Mouse (Mus musculus): Measurements from ENCODE around the gene Vps45. TPM values are rescaled to one million over a fixed set of nuclear protein-coding genes. Genes with fewer than 3 reads are reported as not detected.
A peak's percentile ranks its signal among the peaks of the same experiment; 100 is the strongest.

Gene Vps45
- 31.7 and 39.6 TPM in 2 replicates for polyA plus RNA-seq (2015; fragmentation: Nextera tagmentation; extraction: Ambion mirVana)

- peak within 1 kb of the TSS; percentile 93 for H3K4me2 ChIP-seq (ENCODE audit: low read depth, low read length)
- peak within 1 kb of the TSS; percentile 82 for H3K9ac ChIP-seq (ENCODE audit: low read length)
- peak; percentile 82 for ATAC-seq (ENCODE audit: insufficient read depth, low FRiP score)
- peak within 1 kb of the TSS; percentile 92 for H3K27ac ChIP-seq (ENCODE audit: low read length)
- H3K36me3 ChIP-seq (ENCODE audit: control insufficient read depth, insufficient read depth, low read length), result no peaks in the 10 kb centered on the region
- H3K4me1 ChIP-seq (ENCODE audit: control insufficient read depth, insufficient read depth, low read length), result no peaks in the 10 kb centered on the region
- peak within 1 kb of the TSS; percentile 83 for H3K4me3 ChIP-seq (replicated peaks; ENCODE audit: low read length)
- WGBS, result 1% methylated on average over 18 of the region's 18 CpGs
- no peaks in the 10 kb centered on the region for H3K9me3 ChIP-seq (replicated peaks; ENCODE audit: control insufficient read depth, low read length)
- no peaks in the 10 kb centered on the region for H3K27me3 ChIP-seq (ENCODE audit: control insufficient read depth, insufficient read depth, low read length)
Observed at GRCm38 (mm10) chr3:96058231-96058896, at the start of gene Vps45. TSS of gene Vps45 (minus strand) at chr3:96058466.

GRCm38 (mm10) chr3:96106151-96106550 lies 47.9 kb upstream of the Vps45 start:
- no peak for ATAC-seq (ENCODE audit: insufficient read depth, low FRiP score)
- Histone ChIP-seq H3K4me2 (ENCODE audit: low read depth, low read length) (peak overlapping the region; percentile 84; the same call in 1 of the 2 replicates), H3K36me3 (ENCODE audit: control insufficient read depth, insufficient read depth, low read length) (no peaks in the 10 kb centered on the region), H3K27ac (ENCODE audit: low read length) (no peak overlapping the region), H3K9me3 (replicated peaks; ENCODE audit: control insufficient read depth, low read length) (no peaks in the 10 kb centered on the region), H3K9ac (ENCODE audit: low read length) (no peak overlapping the region), H3K4me3 (replicated peaks; ENCODE audit: low read length) (no peak overlapping the region), H3K27me3 (ENCODE audit: control insufficient read depth, insufficient read depth, low read length) (no peaks in the 10 kb centered on the region), H3K4me1 (ENCODE audit: control insufficient read depth, insufficient read depth, low read length) (peaks cover 14% of the 10 kb centered on the region)
- WGBS, result 67% methylated on average over 4 of the region's 4 CpGs

- no peak for ATAC-seq (ENCODE audit: insufficient read depth, low FRiP score)
- Histone ChIP-seq H3K4me3 (replicated peaks; ENCODE audit: low read length) (peak overlapping the region; percentile 84), H3K36me3 (ENCODE audit: control insufficient read depth, insufficient read depth, low read length) (no peaks in the 10 kb centered on the region), H3K4me2 (ENCODE audit: low read depth, low read length) (peak overlapping the region; percentile 84), H3K9me3 (replicated peaks; ENCODE audit: control insufficient read depth, low read length) (no peaks in the 10 kb centered on the region), H3K4me1 (ENCODE audit: control insufficient read depth, insufficient read depth, low read length) (peaks cover 14% of the 10 kb centered on the region), H3K27ac (ENCODE audit: low read length) (peak overlapping the region; percentile 95), H3K27me3 (ENCODE audit: control insufficient read depth, insufficient read depth, low read length) (no peaks in the 10 kb centered on the region), H3K9ac (ENCODE audit: low read length) (peak overlapping the region; percentile 97)
- 8% methylated on average over 10 of the region's 10 CpGs for WGBS
Observed at GRCm38 (mm10) chr3:96105232-96105747, 47.0 kb upstream of the Vps45 start.

- Histone ChIP-seq H3K4me3 (replicated peaks; ENCODE audit: low read length) (peak within 1 kb of the TSS; percentile 84), H3K36me3 (ENCODE audit: control insufficient read depth, insufficient read depth, low read length) (no peaks in the 10 kb centered on the region), H3K27me3 (ENCODE audit: control insufficient read depth, insufficient read depth, low read length) (no peaks in the 10 kb centered on the region), H3K4me2 (ENCODE audit: low read depth, low read length) (peak within 1 kb of the TSS; percentile 84), H3K27ac (ENCODE audit: low read length) (peak within 1 kb of the TSS; percentile 95), H3K9me3 (replicated peaks; ENCODE audit: control insufficient read depth, low read length) (no peaks in the 10 kb centered on the region), H3K9ac (ENCODE audit: low read length) (peak within 1 kb of the TSS; percentile 97), H3K4me1 (ENCODE audit: control insufficient read depth, insufficient read depth, low read length) (peaks cover 14% of the 10 kb centered on the region)
- WGBS, result under 1% methylated on average over 84 of the region's 84 CpGs
- peak; percentile 94 for ATAC-seq (ENCODE audit: insufficient read depth, low FRiP score)
Observed at GRCm38 (mm10) chr3:96104261-96105065, 46.2 kb upstream of the Vps45 start, which contains the start of gene Otud7b. TSS of gene Otud7b (plus strand) at chr3:96104527.

GRCm38 (mm10) chr3:96103901-96104260 lies 45.6 kb upstream of the Vps45 start:
- Histone ChIP-seq H3K27ac (ENCODE audit: low read length) (peak overlapping the region; percentile 95), H3K27me3 (ENCODE audit: control insufficient read depth, insufficient read depth, low read length) (no peaks in the 10 kb centered on the region), H3K4me2 (ENCODE audit: low read depth, low read length) (peak overlapping the region; percentile 48), H3K36me3 (ENCODE audit: control insufficient read depth, insufficient read depth, low read length) (no peaks in the 10 kb centered on the region), H3K9ac (ENCODE audit: low read length) (peak overlapping the region; percentile 97), H3K9me3 (replicated peaks; ENCODE audit: control insufficient read depth, low read length) (no peaks in the 10 kb centered on the region), H3K4me1 (ENCODE audit: control insufficient read depth, insufficient read depth, low read length) (peaks cover 14% of the 10 kb centered on the region), H3K4me3 (replicated peaks; ENCODE audit: low read length) (peak overlapping the region; percentile 84)
- WGBS, result 0% methylated on average over 8 of the region's 8 CpGs
- ATAC-seq (ENCODE audit: insufficient read depth, low FRiP score), result peak; percentile 49

GRCm38 (mm10) chr3:96102100-96102872 lies 44.0 kb upstream of the Vps45 start:
- H3K27ac ChIP-seq (ENCODE audit: low read length), result peak overlapping the region; percentile 30; the same call in 1 of the 2 replicates
- peak overlapping the region; percentile 31 for H3K4me3 ChIP-seq (replicated peaks; ENCODE audit: low read length)
- 18% methylated on average over 14 of the region's 14 CpGs for WGBS
- H3K4me1 ChIP-seq (ENCODE audit: control insufficient read depth, insufficient read depth, low read length), result peaks cover 19% of the 10 kb centered on the region
- no peaks in the 10 kb centered on the region for H3K27me3 ChIP-seq (ENCODE audit: control insufficient read depth, insufficient read depth, low read length)
- peak overlapping the region; percentile 51 for H3K4me2 ChIP-seq (ENCODE audit: low read depth, low read length)
- no peak for ATAC-seq (ENCODE audit: insufficient read depth, low FRiP score)
- H3K9ac ChIP-seq (ENCODE audit: low read length), result 0 out of 2 replicates have a peak overlapping the region, but pooled peaks have one; percentile 55
- no peaks in the 10 kb centered on the region for H3K36me3 ChIP-seq (ENCODE audit: control insufficient read depth, insufficient read depth, low read length)
- no peaks in the 10 kb centered on the region for H3K9me3 ChIP-seq (replicated peaks; ENCODE audit: control insufficient read depth, low read length)

- peak; percentile 79 for ATAC-seq (ENCODE audit: insufficient read depth, low FRiP score)
- Histone ChIP-seq H3K4me3 (replicated peaks; ENCODE audit: low read length) (no peak overlapping the region), H3K27ac (ENCODE audit: low read length) (peak overlapping the region; percentile 60), H3K4me1 (ENCODE audit: control insufficient read depth, insufficient read depth, low read length) (peaks cover 12% of the 10 kb centered on the region), H3K9me3 (replicated peaks; ENCODE audit: control insufficient read depth, low read length) (no peaks in the 10 kb centered on the region), H3K36me3 (ENCODE audit: control insufficient read depth, insufficient read depth, low read length) (no peaks in the 10 kb centered on the region), H3K4me2 (ENCODE audit: low read depth, low read length) (no peak overlapping the region), H3K9ac (ENCODE audit: low read length) (no peak overlapping the region), H3K27me3 (ENCODE audit: control insufficient read depth, insufficient read depth, low read length) (no peaks in the 10 kb centered on the region)
- 32% methylated on average over 7 of the region's 7 CpGs for WGBS
Observed at GRCm38 (mm10) chr3:96098616-96099267, 40.5 kb upstream of the Vps45 start.

- ATAC-seq (ENCODE audit: insufficient read depth, low FRiP score), result no peak
- Histone ChIP-seq H3K36me3 (ENCODE audit: control insufficient read depth, insufficient read depth, low read length) (no peaks in the 10 kb centered on the region), H3K4me3 (replicated peaks; ENCODE audit: low read length) (no peak overlapping the region), H3K4me1 (ENCODE audit: control insufficient read depth, insufficient read depth, low read length) (peaks cover 12% of the 10 kb centered on the region), H3K27ac (ENCODE audit: low read length) (peak overlapping the region; percentile 56; the same call in 1 of the 2 replicates), H3K4me2 (ENCODE audit: low read depth, low read length) (no peak overlapping the region), H3K9ac (ENCODE audit: low read length) (no peak overlapping the region), H3K27me3 (ENCODE audit: control insufficient read depth, insufficient read depth, low read length) (no peaks in the 10 kb centered on the region), H3K9me3 (replicated peaks; ENCODE audit: control insufficient read depth, low read length) (no peaks in the 10 kb centered on the region)
- WGBS, result 66% methylated on average over 4 of the region's 4 CpGs
Observed at GRCm38 (mm10) chr3:96098168-96098567, 39.9 kb upstream of the Vps45 start.

All from stomach, embryonic 16.5 days (tissue).